Mouse (Mus musculus): ENCODE data around the gene 1700019D03Rik. TPM values are rescaled to one million over a fixed set of nuclear protein-coding genes. Genes with fewer than 3 reads are reported as not detected.

Gene 1700019D03Rik
- 1 to 10 TPM in 1 of 4 experiments, under 1 TPM in 3; 0.48 to 1.4 (median 0.58) TPM for total RNA-seq (2022)

GRCm38 (mm10) chr1:53020079-53020478 lies at the start of gene 1700019D03Rik:
Gene 1700019D03Rik (minus strand): TSS chr1:53020179.
- no peak for DNase-seq (ENCODE audit: low spot score in 2 of 2)

DNA sequence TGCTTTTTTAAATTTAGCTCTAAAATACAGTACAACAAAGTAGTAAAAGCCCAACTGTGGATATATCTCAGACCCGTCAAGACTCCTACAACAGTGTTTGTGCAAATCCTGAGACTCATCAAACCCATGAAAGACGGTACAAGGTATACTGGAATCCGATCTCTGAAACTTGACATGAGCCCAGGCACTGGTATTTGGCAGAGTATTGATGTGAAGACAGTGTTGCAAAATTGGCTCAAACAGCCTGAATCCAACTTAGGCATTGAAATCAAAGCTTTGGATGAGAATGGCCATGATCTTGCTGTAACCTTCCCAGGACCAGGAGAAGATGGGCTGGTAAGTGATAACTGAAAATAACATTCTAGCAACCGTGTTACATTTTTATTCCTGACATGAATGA lies 43.9 kb upstream of the 1700019D03Rik start:
- DNase-seq (ENCODE audit: low spot score in 2 of 2), result no peak

DNA sequence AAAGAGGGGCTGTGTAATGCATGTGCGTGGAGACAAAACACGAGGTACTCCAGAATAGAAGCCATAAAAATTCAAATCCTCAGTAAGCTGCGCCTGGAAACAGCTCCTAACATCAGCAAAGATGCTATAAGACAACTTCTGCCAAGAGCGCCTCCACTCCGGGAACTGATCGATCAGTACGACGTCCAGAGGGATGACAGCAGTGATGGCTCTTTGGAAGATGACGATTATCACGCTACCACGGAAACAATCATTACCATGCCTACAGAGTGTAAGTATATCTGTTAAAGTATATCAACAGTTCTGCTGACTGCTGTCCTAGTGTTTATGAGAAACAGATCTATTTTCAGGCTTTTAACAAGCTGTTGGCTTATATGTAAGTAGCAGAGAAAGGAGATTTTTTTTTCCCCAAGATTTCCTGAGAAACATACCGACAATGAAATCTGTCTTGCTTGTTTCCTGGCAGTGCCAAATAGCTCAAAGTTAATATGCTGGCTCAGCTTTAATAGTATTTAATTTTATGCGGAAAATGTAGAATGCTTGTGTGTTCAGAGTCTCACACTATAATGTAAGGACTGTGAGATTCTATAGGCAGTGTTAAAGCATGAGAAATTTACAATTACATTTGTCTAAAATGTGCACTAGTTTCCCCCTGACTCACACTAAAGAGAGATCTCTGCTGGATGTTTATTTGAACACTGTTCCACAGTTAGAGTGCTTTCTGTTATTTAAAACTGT lies 42.1 kb upstream of the 1700019D03Rik start:
- no peak for DNase-seq (ENCODE audit: low spot score in 2 of 2)

DNA sequence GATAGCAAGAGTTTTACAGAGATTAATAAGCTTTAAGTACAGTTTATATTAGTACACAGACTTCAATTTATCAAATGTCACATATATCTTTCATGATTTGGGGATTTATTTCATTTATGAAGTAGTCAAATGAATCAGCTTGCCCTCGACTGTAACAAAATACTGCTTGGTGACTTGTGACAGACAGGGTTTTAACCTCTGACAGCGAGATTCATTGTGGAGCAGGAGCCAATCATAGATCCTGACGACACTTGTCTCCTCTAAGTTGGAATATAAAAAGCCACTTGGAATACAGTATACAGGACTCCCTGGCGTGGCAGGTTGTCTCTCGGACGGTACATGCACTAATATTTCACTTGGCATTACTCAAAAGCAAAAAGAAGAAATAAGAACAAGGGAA lies 41.4 kb upstream of the 1700019D03Rik start, which contains the start of gene Mstn:
Mstn (plus strand) TSS at position 301 of the 400 bp plus-strand sequence.
- DNase-seq (ENCODE audit: low spot score in 2 of 2), result no peak

GRCm38 (mm10) chr1:53060499-53060898 lies 40.5 kb upstream of the 1700019D03Rik start:
- no peak for DNase-seq (ENCODE audit: low spot score in 2 of 2)

GRCm38 (mm10) chr1:53059106-53059505 lies 39.1 kb upstream of the 1700019D03Rik start:
- no peak for DNase-seq (ENCODE audit: low spot score in 2 of 2)

DNA sequence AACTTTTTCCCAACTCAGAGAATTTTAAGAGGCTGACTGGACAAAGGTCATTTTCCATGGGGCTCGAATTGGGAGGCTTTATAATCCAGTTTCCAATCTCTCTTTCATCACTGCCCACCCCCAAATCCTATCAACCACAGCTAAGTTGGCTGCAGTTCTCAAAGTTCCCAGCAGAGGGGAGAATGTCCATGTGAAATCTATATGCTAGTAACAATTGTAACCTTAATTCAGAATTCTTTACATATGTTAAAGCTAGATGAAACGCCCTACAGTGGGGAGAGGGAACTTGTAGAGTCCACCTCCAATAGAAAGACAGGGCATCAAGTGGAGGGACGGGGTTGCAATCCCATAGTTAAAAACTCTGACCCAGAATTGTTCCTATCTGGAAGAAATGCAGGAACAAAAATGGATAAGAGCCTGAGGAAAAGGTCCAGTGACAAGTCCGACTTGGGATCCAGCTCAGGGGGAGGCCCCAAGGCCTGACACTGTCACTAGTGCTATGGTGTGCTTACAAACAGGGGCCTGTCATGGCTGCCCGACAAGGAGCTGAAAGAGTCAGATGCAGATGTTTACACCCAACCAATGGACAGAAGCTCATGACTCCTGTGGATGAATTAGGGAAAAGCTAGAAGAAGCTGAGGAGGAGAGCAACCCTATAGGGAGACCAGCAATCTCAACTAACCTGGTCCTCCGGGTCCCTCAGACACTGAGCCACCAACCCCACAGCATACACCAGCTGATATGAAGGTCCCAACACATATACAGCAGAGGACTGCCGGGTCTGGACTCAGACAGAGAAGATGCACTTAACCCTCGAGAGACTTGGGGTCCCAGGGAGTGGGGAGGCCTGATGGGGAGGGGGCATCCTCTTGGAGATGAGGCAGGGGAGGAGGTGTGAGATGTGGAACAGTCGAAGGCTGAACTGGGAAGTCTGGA lies 33.4 kb upstream of the 1700019D03Rik start:
- peak in 1 of 2 experiments; percentile 33 for DNase-seq (ENCODE audit: low spot score in 2 of 2)

GRCm38 (mm10) chr1:53049763-53050427 lies 29.9 kb upstream of the 1700019D03Rik start:
- DNase-seq (ENCODE audit: low spot score in 2 of 2), result no peak

- DNase-seq (ENCODE audit: low spot score in 2 of 2), result peak; percentile 65 to 67
These were observed 17.5 kb upstream of the 1700019D03Rik start for GRCm38 (mm10) chr1:53037443-53037871.

- no peak for DNase-seq (ENCODE audit: low spot score in 2 of 2)
These were observed 12.6 kb upstream of the 1700019D03Rik start for GRCm38 (mm10) chr1:53032550-53032949.

DNA sequence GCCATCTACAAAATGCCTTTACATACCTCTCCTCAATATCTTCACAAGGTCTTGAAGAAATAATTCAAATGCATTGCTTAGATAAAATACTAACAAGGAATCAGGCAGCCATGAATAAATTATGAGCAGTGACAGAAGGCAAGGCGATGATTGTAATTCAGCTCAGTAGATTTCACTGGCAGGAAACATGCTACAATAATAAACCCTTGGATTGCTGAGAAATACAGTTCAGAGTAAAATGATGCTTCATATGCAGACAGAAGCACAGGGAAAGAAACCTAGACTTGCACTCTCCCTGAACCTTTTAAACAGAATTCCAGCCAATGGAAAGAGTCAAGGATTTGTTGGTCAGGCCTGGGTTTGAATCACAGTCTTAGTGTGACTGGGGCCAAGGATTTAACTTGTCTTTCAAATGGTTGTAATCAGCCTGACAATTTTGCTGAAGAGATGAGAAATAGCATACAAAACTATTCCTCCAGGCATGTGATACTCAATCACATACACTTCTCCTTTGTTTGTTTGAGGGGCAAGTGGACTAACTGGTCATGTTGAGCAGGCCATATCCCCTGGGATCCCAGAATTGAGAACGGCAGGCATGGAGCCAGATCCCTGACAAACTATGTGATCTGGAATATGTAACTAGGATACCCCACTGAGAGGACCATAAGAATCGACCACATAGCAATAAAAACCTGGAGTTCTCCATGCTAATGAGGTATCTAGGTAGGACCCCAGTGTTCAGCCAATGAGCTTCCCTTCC lies 1.1 kb downstream of the 1700019D03Rik start:
- DNase-seq (ENCODE audit: low spot score in 2 of 2), result no peak

DNA sequence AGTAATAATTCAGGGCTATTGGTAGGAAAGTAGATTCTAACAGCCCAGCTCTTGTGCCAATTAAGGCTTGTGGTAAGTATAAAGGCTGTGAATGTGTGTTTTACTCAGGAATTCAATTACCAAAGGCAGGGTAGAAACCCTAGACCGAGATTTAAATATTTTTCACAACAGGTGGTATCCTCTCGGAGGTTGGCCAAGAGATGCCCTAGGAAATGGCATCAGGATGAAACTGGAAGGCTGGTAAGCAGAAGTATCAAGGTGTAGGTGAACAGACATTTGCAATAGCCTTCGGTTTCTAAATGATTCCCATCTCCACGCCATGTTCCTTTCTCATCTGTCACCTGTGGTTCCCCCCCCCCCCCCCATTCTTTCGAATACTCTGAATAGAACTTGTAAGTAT lies 4.4 kb downstream of the 1700019D03Rik start:
- DNase-seq (ENCODE audit: low spot score in 2 of 2), result no peak

- DNase-seq (ENCODE audit: low spot score in 2 of 2), result no peak
These were observed 5.3 kb downstream of the 1700019D03Rik start for GRCm38 (mm10) chr1:53014716-53015115.

GRCm38 (mm10) chr1:52986692-52987091 lies 33.3 kb downstream of the 1700019D03Rik start:
- no peak for DNase-seq (ENCODE audit: low spot score in 2 of 2)

- no peak for DNase-seq (ENCODE audit: low spot score in 2 of 2)
These were observed 46.8 kb downstream of the 1700019D03Rik start for GRCm38 (mm10) chr1:52973198-52973597.

- DNase-seq (ENCODE audit: low spot score in 2 of 2), result no peak
These were observed 48.0 kb downstream of the 1700019D03Rik start for GRCm38 (mm10) chr1:52971881-52972503.

- no peak for DNase-seq (ENCODE audit: low spot score in 2 of 2)
These were observed 55.4 kb downstream of the 1700019D03Rik start for GRCm38 (mm10) chr1:52964581-52964980.

GRCm38 (mm10) chr1:52963097-52963496 lies 56.9 kb downstream of the 1700019D03Rik start:
- DNase-seq (ENCODE audit: low spot score in 2 of 2), result no peak

- no peak for DNase-seq (ENCODE audit: low spot score in 2 of 2)
These were observed 59.8 kb downstream of the 1700019D03Rik start for GRCm38 (mm10) chr1:52960191-52960590.

DNA sequence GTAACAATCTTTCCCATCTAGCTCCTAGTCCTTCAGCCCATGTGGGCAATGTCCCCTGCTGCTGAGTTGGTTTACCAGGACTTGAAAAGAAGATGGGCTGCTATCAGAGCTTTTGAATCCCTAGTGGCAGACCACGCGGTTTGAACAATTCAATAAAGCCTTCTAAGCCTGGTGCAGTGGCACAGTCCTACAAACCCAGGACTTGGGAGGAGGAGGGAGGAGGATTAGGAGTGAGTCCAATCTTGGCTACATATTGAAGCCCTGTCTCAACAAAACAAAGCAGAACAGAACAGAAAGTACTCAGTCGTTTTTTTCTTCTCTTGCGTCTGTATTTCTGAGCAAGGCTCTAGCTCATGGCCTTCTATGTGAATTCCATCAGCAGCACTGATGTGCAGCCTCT lies 63.2 kb downstream of the 1700019D03Rik start:
- no peak for DNase-seq (ENCODE audit: low spot score in 2 of 2)

All from gastrocnemius, adult 8-10 months (tissue).